Mouse (Mus musculus) mouse embryonic stem cell (cell line): ENCODE data around the gene Frs2.
"Not testable (repeated sequence)": the region's sequence is repeated elsewhere in the genome, so short reads cannot be mapped to it uniquely, and the experiment has no call there.

Experiments used
- in situ Hi-C, 2 experiments: fragments of 300-500 bp; cut with MboI; formaldehyde crosslinking; loops; 1 replicate in 1 of 2; 3 replicates in 1 of 2; pipeline ENCODE4 v1.14.3; 2019 to 2020; ENCODE audit warnings: low sequenced_read_pairs in 2 of 2, low pct_unique_long_range_greater_than_20kb in 1 of 2, mixed read lengths in 1 of 2; ENCODE audit not compliant: unreplicated experiment in 1 of 2

Frs2 gene

GRCm38 (mm10) chr10:117149241-117149640 is 907 bp upstream of the Frs2 start:
- in situ Hi-C loops = no loop called here

- in situ Hi-C loops = no loop called here
These were observed 622 bp downstream of the Frs2 start for GRCm38 (mm10) chr10:117147463-117148360.

- in situ Hi-C loops = no loop called here
These were observed 1.9 kb downstream of the Frs2 start for GRCm38 (mm10) chr10:117146421-117146820.

- in situ Hi-C loops = no loop called here
These were observed 2.6 kb downstream of the Frs2 start for GRCm38 (mm10) chr10:117145546-117146265.

DNA sequence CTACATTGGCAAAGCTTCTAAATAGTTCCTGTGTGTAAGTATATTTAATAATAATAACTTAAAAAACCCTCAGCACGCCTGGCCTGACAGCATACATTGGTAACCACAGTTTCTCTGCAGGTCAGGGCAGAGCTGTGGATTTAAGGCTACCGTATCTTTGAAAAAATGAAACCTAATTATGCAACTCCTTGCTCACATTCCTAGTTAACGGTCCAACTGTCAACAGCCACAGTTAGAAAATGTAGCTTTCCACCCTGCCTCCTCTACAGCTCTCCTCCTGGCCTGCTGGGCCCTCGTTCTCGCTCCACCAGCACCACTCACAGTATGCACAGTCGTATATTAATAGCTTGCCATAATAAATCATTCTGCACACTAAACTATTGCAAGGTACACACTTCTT is 3.7 kb downstream of the Frs2 start:
- in situ Hi-C loops = no loop called here

GRCm38 (mm10) chr10:117144071-117144470 is 4.3 kb downstream of the Frs2 start:
- in situ Hi-C loops = no loop called here

DNA sequence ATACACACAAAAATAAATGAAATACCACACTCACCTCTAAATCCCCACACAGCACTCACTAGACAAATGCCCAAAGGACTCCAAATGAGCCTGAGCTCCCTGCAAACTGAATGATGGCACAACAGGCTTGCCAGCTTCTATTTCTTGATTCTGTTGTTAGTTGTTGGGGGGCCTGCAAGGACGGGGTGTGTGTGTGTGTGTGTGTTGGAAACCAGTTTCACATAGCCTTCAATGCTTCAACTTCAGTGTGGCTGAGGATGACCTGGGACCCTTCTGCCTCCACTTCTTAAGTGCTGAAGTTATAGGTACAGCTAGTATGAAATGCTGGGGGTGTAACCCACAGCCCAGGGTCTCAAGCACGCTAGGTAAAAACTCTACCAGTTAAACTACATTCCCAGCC is 5.0 kb downstream of the Frs2 start:
- in situ Hi-C loops = no loop called here

DNA sequence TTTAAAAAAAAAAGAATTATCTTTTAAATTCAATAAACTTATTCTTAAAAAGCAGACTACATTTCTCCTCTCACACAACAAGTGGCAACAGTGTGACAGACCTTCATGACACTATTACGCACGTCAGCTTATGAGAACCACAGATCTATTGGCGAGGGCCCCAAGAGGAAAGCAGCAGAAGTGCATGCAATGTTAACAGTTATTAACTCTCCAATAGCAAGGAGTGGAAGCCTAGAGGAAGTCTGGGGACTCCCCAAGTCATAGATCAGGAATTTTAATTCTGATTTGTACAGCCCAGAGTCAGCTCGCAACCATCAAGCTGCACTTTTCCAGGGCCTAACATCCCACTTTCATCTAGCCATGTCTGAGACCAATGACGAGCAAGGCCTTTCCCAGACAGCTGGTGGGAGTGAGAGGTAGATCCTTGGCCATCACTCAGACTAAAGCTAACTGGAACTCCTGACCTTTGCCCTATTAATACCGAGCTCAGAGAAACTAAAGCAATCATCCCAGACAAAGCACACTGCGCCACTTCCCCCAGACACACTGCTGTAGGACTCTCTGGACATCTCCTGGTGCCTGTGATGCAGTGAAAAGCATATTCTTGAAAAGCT is 6.3 kb downstream of the Frs2 start:
- in situ Hi-C loops = no loop called here

DNA sequence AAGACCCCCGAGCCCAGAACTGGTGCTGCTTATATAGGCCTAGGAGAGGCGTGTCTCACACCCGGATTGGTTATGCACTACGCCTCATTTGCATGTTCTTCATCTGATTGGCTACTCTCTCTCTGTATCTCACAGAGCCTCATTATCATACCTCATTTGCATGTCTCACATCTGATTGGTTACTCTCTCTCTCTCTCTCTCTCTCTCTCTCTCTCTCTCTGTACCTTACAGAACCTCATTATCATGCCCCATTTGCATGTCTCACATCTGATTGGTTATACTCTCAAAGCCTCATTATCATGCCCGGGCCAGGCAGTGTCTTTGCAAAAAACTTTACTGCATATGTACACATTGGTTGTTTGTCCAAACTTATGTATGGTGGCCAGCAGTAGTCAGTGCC is 16.8 kb downstream of the Frs2 start:
- in situ Hi-C loops = not testable (repeated sequence)

- in situ Hi-C loops = no loop called here
These were observed 18.3 kb downstream of the Frs2 start for GRCm38 (mm10) chr10:117130037-117130436.

GRCm38 (mm10) chr10:117128693-117129092 is 19.6 kb downstream of the Frs2 start:
- in situ Hi-C loops = no loop called here

GRCm38 (mm10) chr10:117127480-117127879 is 20.9 kb downstream of the Frs2 start:
- in situ Hi-C loops = no loop called here

DNA sequence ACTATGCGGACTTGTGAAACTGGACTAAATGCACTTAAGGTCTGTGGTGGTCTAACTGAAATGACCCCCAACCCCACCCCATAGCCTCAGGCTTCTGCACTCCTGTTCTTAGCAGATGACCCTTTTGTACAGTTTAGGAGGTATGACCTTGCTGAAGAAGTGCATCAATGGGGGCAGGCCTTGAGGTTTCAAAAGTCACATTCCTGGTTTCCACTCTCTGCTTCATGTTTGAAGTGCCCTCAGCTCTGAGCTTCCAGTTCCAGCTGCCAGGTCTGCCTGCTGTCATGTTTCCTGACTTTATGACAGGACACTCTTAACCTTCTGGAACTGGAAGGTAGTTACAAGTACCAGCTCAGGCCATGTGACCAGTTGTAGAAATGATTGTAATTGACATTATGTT is 21.6 kb downstream of the Frs2 start:
- in situ Hi-C loops = no loop called here

DNA sequence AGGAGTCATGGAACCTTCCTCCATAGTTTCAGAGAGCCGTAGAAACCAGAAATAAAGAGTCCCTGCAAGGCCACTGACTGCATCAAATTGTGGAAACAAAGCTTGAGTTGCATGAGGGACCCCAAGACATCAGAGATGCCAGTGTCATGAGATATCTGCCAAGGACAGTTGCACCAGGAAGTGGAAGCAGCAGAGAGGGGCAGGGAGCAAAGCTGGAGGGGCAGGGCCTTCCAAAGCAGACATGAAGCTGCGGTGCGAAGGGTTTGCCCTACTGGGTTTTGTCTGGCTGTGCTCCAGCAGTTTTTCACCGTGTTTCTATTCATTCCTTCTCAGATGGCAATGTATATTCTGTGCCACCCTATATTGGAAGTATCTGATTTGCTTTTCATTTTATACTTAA is 22.1 kb downstream of the Frs2 start:
- in situ Hi-C loops = no loop called here

GRCm38 (mm10) chr10:117121448-117121847 is 26.9 kb downstream of the Frs2 start:
- in situ Hi-C loops = no loop called here

DNA sequence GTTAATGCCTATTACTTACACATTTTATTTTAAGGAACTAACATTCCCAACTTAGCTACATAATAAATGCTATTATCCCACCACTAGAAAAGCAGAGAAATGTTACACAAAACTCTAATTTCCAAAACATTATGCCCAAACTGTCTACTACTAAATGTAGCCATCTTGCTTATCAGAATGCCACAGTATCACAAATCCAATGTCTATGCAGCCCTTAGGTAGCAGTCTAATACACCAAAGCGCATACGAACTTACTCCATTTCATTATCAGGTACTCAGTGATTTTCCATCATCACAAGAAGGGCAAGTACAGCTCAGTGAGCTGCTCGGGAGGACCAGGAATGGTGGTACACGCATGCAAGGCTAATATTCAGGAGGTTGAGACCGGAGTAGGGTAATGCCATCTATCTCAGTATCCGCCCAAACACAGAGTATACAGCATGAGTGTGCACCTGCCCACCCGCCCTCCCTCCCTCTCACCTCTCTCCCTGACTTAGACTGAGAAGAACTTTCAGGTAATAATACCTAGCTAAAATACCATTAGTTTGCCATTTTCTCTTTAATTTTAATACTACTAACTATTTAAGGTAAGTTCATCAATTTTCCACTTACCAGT is 28.2 kb downstream of the Frs2 start:
- in situ Hi-C loops = no loop called here

DNA sequence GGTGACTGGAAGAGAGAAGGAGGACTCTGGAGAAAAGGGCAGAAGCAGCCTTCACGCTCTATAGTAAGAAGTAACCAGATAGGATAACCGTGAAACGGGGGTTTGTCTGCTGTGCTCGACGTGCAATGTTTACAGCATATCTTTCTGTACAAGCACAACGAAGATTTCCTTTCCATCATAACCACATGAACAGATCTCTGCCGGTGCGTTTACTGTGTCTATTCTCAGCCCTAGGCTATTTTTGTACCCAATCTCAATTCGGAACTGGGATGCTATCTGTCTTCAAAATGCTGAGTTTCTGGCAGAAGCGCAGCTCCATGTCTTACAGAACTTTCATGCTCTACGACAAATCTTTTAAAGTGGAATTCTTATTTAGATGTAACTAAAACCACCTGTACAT is 28.8 kb downstream of the Frs2 start:
- in situ Hi-C loops = no loop called here

DNA sequence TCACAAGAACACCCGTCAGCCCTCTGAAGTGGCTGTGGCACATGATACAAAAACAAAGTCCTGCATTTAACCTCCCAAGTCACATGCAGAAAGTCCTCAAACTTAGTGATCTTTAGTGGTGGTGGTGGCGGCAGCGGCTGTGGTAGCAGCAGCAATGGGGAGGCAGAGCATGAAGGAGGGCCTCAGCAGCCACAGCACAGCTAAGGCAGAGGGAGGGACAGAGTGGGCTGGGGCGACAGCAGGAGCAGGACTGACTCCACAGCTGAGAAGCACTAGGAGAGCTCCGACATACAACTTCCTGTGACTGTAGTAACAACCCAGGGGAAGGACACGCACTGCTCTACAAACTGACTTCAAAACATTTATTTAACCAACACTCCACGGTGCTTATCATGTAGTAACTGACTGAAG is 29.9 kb downstream of the Frs2 start:
- in situ Hi-C loops = no loop called here

GRCm38 (mm10) chr10:117115652-117116051 is 32.7 kb downstream of the Frs2 start:
- in situ Hi-C loops = no loop called here
